Mouse (Mus musculus): ENCODE measurements around the gene Bpifb2.

The Bpifb2 gene

GRCm38 (mm10) chr2:153929871-153930413 lies 55.1 kb downstream of the Bpifb2 start:
- no peak for DNase-seq (ENCODE audit: extremely low read depth, insufficient read length, low spot score)

GRCm38 (mm10) chr2:153931125-153931524 lies 56.3 kb downstream of the Bpifb2 start:
- DNase-seq (ENCODE audit: extremely low read depth, insufficient read length, low spot score), result no peak

GRCm38 (mm10) chr2:153933311-153933710 lies 58.5 kb downstream of the Bpifb2 start:
- DNase-seq (ENCODE audit: extremely low read depth, insufficient read length, low spot score), result no peak

GRCm38 (mm10) chr2:153935348-153935747 lies 60.5 kb downstream of the Bpifb2 start:
- peak; percentile 75 for DNase-seq (ENCODE audit: extremely low read depth, insufficient read length, low spot score)

- peak; percentile 53 for DNase-seq (ENCODE audit: extremely low read depth, insufficient read length, low spot score)
These were observed 63.0 kb downstream of the Bpifb2 start, which contains the start of gene Bpifb4 for GRCm38 (mm10) chr2:153937843-153938242. Gene Bpifb4 (plus strand): TSS chr2:153938212.

- no peak for DNase-seq (ENCODE audit: extremely low read depth, insufficient read length, low spot score)
These were observed 68.7 kb downstream of the Bpifb2 start for GRCm38 (mm10) chr2:153943537-153943936.

- DNase-seq (ENCODE audit: extremely low read depth, insufficient read length, low spot score), result no peak
These were observed 69.7 kb downstream of the Bpifb2 start for GRCm38 (mm10) chr2:153944567-153944966.
